Mouse (Mus musculus): ENCODE data around the gene Sgcd.

The Sgcd gene

GRCm38 (mm10) chr11:47276586-47276985 lies 712.2 kb downstream of the Sgcd start:
- no peak for ATAC-seq (ENCODE audit: low TSS enrichment)

GRCm38 (mm10) chr11:47268556-47268955 lies 720.2 kb downstream of the Sgcd start:
- peak; percentile 97 for ATAC-seq (ENCODE audit: low TSS enrichment)

GRCm38 (mm10) chr11:47264267-47264984 lies 724.3 kb downstream of the Sgcd start:
- ATAC-seq (ENCODE audit: low TSS enrichment) = no peak

- no peak for ATAC-seq (ENCODE audit: low TSS enrichment)
Observed at GRCm38 (mm10) chr11:47250301-47250700, 738.5 kb downstream of the Sgcd start.

- 0 out of 2 replicates have a peak, but pooled peaks have one; percentile 23 for ATAC-seq (ENCODE audit: low TSS enrichment)
Observed at GRCm38 (mm10) chr11:47248345-47248893, 740.4 kb downstream of the Sgcd start.

GRCm38 (mm10) chr11:47247703-47248344 lies 740.9 kb downstream of the Sgcd start:
- ATAC-seq (ENCODE audit: low TSS enrichment) = no peak

- no peak for ATAC-seq (ENCODE audit: low TSS enrichment)
Observed at GRCm38 (mm10) chr11:47242401-47242800, 746.4 kb downstream of the Sgcd start.

- ATAC-seq (ENCODE audit: low TSS enrichment) = no peak
Observed at GRCm38 (mm10) chr11:47228222-47228621, 760.5 kb downstream of the Sgcd start.

GRCm38 (mm10) chr11:47224148-47224547 lies 764.6 kb downstream of the Sgcd start:
- ATAC-seq (ENCODE audit: low TSS enrichment) = no peak

GRCm38 (mm10) chr11:47211531-47211930 lies 777.2 kb downstream of the Sgcd start:
- ATAC-seq (ENCODE audit: low TSS enrichment) = peak; percentile 64

GRCm38 (mm10) chr11:47206461-47206860 lies 782.3 kb downstream of the Sgcd start:
- no peak for ATAC-seq (ENCODE audit: low TSS enrichment)

GRCm38 (mm10) chr11:47199106-47199505 lies 789.7 kb downstream of the Sgcd start:
- no peak for ATAC-seq (ENCODE audit: low TSS enrichment)

GRCm38 (mm10) chr11:47188556-47188955 lies 800.2 kb downstream of the Sgcd start:
- no peak for ATAC-seq (ENCODE audit: low TSS enrichment)

GRCm38 (mm10) chr11:47174977-47175376 lies 813.8 kb downstream of the Sgcd start:
- ATAC-seq (ENCODE audit: low TSS enrichment) = no peak

- ATAC-seq (ENCODE audit: low TSS enrichment) = no peak
Observed at GRCm38 (mm10) chr11:47170926-47171625, 817.7 kb downstream of the Sgcd start.

GRCm38 (mm10) chr11:47167376-47167775 lies 821.4 kb downstream of the Sgcd start:
- peak; percentile 70 for ATAC-seq (ENCODE audit: low TSS enrichment)

GRCm38 (mm10) chr11:47158089-47158488 lies 830.7 kb downstream of the Sgcd start:
- no peak for ATAC-seq (ENCODE audit: low TSS enrichment)

GRCm38 (mm10) chr11:47156730-47157693 lies 831.8 kb downstream of the Sgcd start:
- ATAC-seq (ENCODE audit: low TSS enrichment) = no peak

- no peak for ATAC-seq (ENCODE audit: low TSS enrichment)
Observed at GRCm38 (mm10) chr11:47154837-47155430, 833.8 kb downstream of the Sgcd start.

- ATAC-seq (ENCODE audit: low TSS enrichment) = no peak
Observed at GRCm38 (mm10) chr11:47149607-47150006, 839.2 kb downstream of the Sgcd start.

GRCm38 (mm10) chr11:47139867-47140266 lies 848.9 kb downstream of the Sgcd start:
- ATAC-seq (ENCODE audit: low TSS enrichment) = no peak
